Mouse (Mus musculus) ovary, postnatal 14 days (tissue): ENCODE measurements around the gene Slc25a13.

Experiments used
- DNase-seq: peaks from one replicate; pipeline ENCODE4 v3.0.0; 2022; ENCODE audit warnings: low spot score

The Slc25a13 gene

GRCm38 (mm10) chr6:6027664-6028063, 189.3 kb downstream of the Slc25a13 start:
- no peak for DNase-seq

- no peak for DNase-seq
Observed at GRCm38 (mm10) chr6:6023976-6024375, 193.0 kb downstream of the Slc25a13 start.

DNA sequence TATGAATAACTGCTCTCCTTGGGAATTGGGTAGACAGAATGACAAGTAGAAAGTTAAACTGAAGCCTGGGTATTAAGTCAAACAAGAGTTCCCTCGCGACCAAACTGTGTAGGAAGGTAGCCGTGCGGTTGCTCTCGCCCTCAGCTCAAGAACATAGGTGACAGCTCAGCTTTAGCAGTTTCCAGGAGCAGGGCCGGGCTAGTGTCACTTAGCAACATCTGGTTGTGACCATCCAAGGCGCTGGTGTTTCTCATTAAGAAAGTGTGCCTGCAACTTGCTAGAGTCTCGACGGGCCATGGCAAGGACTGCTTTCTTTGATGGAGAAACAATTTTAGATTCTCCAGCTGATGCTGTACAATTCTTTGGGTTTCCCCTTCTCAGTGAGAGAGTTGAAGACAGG, 200.0 kb downstream of the Slc25a13 start:
- no peak for DNase-seq

- DNase-seq, result no peak
Observed at GRCm38 (mm10) chr6:6015616-6016015, 201.4 kb downstream of the Slc25a13 start.

GRCm38 (mm10) chr6:6011364-6011763, 205.6 kb downstream of the Slc25a13 start:
- DNase-seq, result no peak

- peak; percentile 75 for DNase-seq
Observed at GRCm38 (mm10) chr6:6005762-6006431, 211.1 kb downstream of the Slc25a13 start.

- DNase-seq, result no peak
Observed at GRCm38 (mm10) chr6:6004756-6005485, 212.1 kb downstream of the Slc25a13 start.

DNA sequence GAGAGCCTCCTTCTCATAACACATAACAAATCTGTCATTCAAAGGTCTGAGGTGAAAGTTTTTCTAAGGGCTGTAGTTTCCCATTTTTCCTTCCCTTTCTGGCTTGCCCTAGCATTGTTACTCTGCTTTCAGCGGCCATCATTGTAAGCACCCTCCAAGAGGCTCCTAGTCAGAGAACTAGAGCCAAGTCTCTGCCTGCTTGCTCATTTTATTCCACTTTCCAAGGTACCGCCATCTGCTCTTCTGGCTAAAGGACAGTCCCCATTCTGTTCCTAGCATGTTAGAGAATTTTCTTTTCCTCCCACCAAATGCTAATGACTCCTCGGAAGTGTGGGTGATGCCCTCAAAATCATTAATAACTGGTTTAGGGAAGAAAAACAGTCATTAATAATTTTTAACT, 214.9 kb downstream of the Slc25a13 start:
- no peak for DNase-seq

DNA sequence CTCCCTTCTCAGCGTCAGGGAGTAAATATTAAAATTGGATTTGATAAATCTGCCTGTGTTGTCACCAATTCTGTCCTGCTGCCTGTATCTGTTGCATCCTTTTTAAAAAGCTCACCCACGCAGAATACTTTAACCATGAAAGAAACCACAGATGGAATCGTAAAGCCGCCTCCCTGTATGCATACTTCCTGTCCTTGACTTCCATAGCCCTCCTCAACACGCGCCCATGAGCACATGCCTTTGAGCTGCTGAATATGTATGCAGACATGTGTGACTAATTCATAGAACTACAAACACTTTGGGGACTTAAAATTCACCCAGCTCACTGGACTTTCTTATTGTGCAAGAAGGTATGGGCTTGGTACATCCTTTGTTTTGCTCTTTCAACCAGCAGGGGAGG, 219.4 kb downstream of the Slc25a13 start:
- no peak for DNase-seq

DNA sequence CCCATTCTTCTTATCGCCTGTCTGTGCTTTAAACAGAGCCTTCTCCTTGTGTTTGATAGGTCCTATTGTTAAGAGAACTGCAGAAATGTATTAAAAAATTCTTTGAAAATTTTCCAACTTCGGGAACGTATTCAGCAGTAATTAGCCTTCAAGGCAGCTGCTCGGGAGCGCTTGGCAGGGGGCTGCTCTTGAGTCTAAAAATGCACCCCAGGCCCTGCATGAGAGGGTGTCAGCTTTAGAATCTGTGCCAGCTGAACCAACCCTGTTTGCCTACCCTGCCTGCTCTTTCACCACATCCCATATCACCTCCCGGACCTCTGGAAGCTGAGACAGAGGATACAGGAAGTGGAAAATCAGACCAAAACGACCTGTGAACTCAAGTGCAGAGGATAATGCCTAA, 223.9 kb downstream of the Slc25a13 start:
- no peak for DNase-seq

GRCm38 (mm10) chr6:5991817-5992755, 224.9 kb downstream of the Slc25a13 start:
- peak; percentile 38 for DNase-seq

DNA sequence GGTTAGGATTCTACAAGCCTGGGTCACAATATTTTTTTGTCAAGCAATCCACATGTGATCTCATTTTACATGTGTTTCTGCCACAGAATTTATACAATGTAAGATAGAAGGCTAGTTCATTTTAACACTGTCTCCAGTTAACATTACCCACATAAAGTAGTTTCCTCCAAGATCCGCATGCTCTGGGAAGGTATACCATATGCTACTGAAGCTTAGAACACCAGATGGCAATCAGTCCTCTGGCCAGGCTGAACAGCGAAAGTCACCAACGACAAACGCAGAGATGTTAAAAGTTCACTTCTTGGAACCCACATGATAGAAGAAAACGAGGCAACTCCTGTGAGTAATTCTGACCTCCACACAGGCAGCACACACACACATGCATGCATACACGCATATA, 225.7 kb downstream of the Slc25a13 start:
- no peak for DNase-seq
